Mouse (Mus musculus): ENCODE measurements around the gene Vav3.

DNA sequence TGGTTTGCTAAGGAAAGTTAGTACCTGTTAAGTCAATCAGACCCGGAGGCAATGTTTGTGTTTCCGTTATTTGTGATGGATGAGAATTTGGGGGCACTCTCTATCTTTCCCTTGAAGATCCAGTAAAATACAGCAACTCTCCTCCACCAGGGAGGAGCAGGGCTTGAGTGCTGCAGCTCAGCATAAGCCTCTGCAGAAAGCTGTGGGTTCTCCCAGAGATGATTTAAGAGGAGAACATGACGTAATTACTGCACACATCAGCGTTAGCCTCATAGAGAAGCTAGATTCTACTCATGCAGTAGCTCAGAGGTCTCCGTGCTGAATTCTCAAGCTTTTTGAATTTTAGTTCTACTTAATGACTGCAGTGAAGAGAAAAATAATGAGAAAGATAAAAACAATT, 14.7 kb downstream of the Vav3 start:
- TF ChIP-seq CTCF (IDR thresholded peaks at IDR 0.05; ENCODE audit: borderline replicate concordance, insufficient read depth, low read length) (no peak), POLR2A (IDR thresholded peaks at IDR 0.05; ENCODE audit: low read depth, low read length) (no peak)

All from embryonic fibroblast, embryonic 13.5 days (primary cell).